Mouse (Mus musculus) embryonic facial prominence, embryonic 13.5 days (tissue): ENCODE measurements around the gene Opalin. TPM values are rescaled to one million over a fixed set of nuclear protein-coding genes. Genes with fewer than 3 reads are reported as not detected.

ENCODE experiments used
- ATAC-seq: fragments of 200-750 bp; cut with Nextera tagmentation; 2 replicates; pipeline ENCODE4 v1.8.0; 2017; ENCODE audit warnings: low read depth; ENCODE audit not compliant: insufficient number of reproducible peaks, insufficient read depth, low FRiP score, low TSS enrichment
- H3K27ac ChIP-seq: fragments of 300-500 bp; sonication (generic); 2 replicates; pipeline ENCODE4 v1.5.1; 2015; ENCODE audit warnings: moderate library complexity, mild to moderate bottlenecking, inconsistent platforms
- H3K27me3 ChIP-seq: fragments of 300-500 bp; sonication (generic); 2 replicates; pipeline ENCODE4 v1.6.1; 2015; ENCODE audit warnings: mild to moderate bottlenecking, inconsistent platforms
- H3K36me3 ChIP-seq: fragments of 300-500 bp; sonication (generic); 2 replicates; pipeline ENCODE4 v1.6.1; 2015; ENCODE audit warnings: mild to moderate bottlenecking, inconsistent platforms
- H3K4me1 ChIP-seq: fragments of 300-500 bp; sonication (generic); 2 replicates; pipeline ENCODE4 v1.6.1; 2015; ENCODE audit warnings: inconsistent platforms
- H3K4me2 ChIP-seq: fragments of 300-500 bp; sonication (generic); 2 replicates; pipeline ENCODE4 v1.6.1; 2015; ENCODE audit warnings: moderate library complexity, mild to moderate bottlenecking, inconsistent platforms
- H3K4me3 ChIP-seq: fragments of 300-500 bp; sonication (generic); 2 replicates; pipeline ENCODE4 v1.5.1; 2015; ENCODE audit warnings: mild to moderate bottlenecking, inconsistent platforms
- H3K9ac ChIP-seq: fragments of 300-500 bp; sonication (generic); 2 replicates; pipeline ENCODE4 v1.6.1; 2015; ENCODE audit warnings: mild to moderate bottlenecking, inconsistent platforms
- H3K9me3 ChIP-seq: fragments of 300-500 bp; sonication (generic); 2 replicates; pipeline ENCODE4 v1.6.1; 2016; ENCODE audit warnings: inconsistent platforms
- WGBS: fragments of 180-500 bp; shearing (Covaris S2); methylation state at CpG from one replicate; pipeline ENCODE4 v1.1.7; 2015; ENCODE audit warnings: mixed read lengths; 5-methylcytosine and 5-hydroxymethylcytosine counted together
- polyA plus RNA-seq: library from polyadenylated mRNA; unstranded; fragments of >200 nt; fragmentation: Nextera tagmentation; extraction: Ambion mirVana; gene quantifications from 2 replicates; pipeline ENCODE4 v1.2.1, GENCODE M21; 2015

Gene Opalin
- polyA plus RNA-seq, 1 experiment from 2014 or later: not detected

- Histone ChIP-seq H3K27ac (no peak overlapping the region), H3K4me1 (no peaks in the 10 kb centered on the region), H3K27me3 (0 out of 2 replicates have a peak, but pooled peaks cover 3% of the 10 kb centered on the region), H3K4me2 (no peak overlapping the region), H3K9ac (no peak overlapping the region), H3K9me3 (no peaks in the 10 kb centered on the region), H3K36me3 (no peaks in the 10 kb centered on the region), H3K4me3 (no peak overlapping the region)
- WGBS: 90% methylated on average over 14 of the region's 14 CpGs
- no peak for ATAC-seq
These were observed 3.0 kb downstream of the Opalin start for GRCm38 (mm10) chr19:41073746-41074455.

GRCm38 (mm10) chr19:41071500-41071899, 5.4 kb downstream of the Opalin start:
- no peaks in the 10 kb centered on the region for H3K36me3 ChIP-seq
- no peaks in the 10 kb centered on the region for H3K4me1 ChIP-seq
- ATAC-seq: no peak
- no peak overlapping the region for H3K4me3 ChIP-seq
- no peaks in the 10 kb centered on the region for H3K9me3 ChIP-seq
- H3K27me3 ChIP-seq: 0 out of 2 replicates have a peak, but pooled peaks cover 3% of the 10 kb centered on the region
- no peak overlapping the region for H3K27ac ChIP-seq
- no peak overlapping the region for H3K4me2 ChIP-seq
- WGBS: 5% methylated on average over 8 of the region's 8 CpGs
- H3K9ac ChIP-seq: no peak overlapping the region

GRCm38 (mm10) chr19:41054702-41055101, 22.2 kb downstream of the Opalin start:
- no peaks in the 10 kb centered on the region for H3K4me1 ChIP-seq

GRCm38 (mm10) chr19:41053530-41053929, 23.4 kb downstream of the Opalin start:
- Histone ChIP-seq H3K9ac (no peak overlapping the region), H3K4me3 (no peak overlapping the region), H3K4me2 (no peak overlapping the region), H3K9me3 (no peaks in the 10 kb centered on the region), H3K36me3 (no peaks in the 10 kb centered on the region), H3K4me1 (no peaks in the 10 kb centered on the region), H3K27ac (no peak overlapping the region), H3K27me3 (no peaks in the 10 kb centered on the region)
- 37% methylated on average over 10 of the region's 10 CpGs for WGBS
- no peak for ATAC-seq

More at GRCm38 (mm10) chr19:41054702-41055101, 22.2 kb downstream of the Opalin start:
- no peaks in the 10 kb centered on the region for H3K9me3 ChIP-seq
- no peak overlapping the region for H3K27ac ChIP-seq
- no peaks in the 10 kb centered on the region for H3K36me3 ChIP-seq
- no peaks in the 10 kb centered on the region for H3K27me3 ChIP-seq
- H3K4me2 ChIP-seq: no peak overlapping the region
- 62% methylated on average over 4 of the region's 4 CpGs for WGBS
- no peak for ATAC-seq
- H3K4me3 ChIP-seq: no peak overlapping the region
- H3K9ac ChIP-seq: no peak overlapping the region

- no peaks in the 10 kb centered on the region for H3K27me3 ChIP-seq
- H3K9me3 ChIP-seq: no peaks in the 10 kb centered on the region
- H3K9ac ChIP-seq: no peak overlapping the region
- H3K4me1 ChIP-seq: no peaks in the 10 kb centered on the region
- H3K36me3 ChIP-seq: no peaks in the 10 kb centered on the region
- no peak overlapping the region for H3K27ac ChIP-seq
- H3K4me3 ChIP-seq: no peak overlapping the region
- no peak overlapping the region for H3K4me2 ChIP-seq
- 64% methylated on average over 5 of the region's 5 CpGs for WGBS
- ATAC-seq: no peak
These were observed 24.7 kb downstream of the Opalin start for GRCm38 (mm10) chr19:41052247-41052646.

GRCm38 (mm10) chr19:41051714-41052113, 25.2 kb downstream of the Opalin start:
- H3K4me3 ChIP-seq: no peak overlapping the region
- no peak overlapping the region for H3K9ac ChIP-seq
- H3K36me3 ChIP-seq: no peaks in the 10 kb centered on the region
- no peak overlapping the region for H3K4me2 ChIP-seq
- H3K4me1 ChIP-seq: no peaks in the 10 kb centered on the region
- H3K27me3 ChIP-seq: no peaks in the 10 kb centered on the region
- H3K9me3 ChIP-seq: no peaks in the 10 kb centered on the region
- no peak for ATAC-seq
- 83% methylated on average over 1 of the region's 1 CpGs for WGBS
- no peak overlapping the region for H3K27ac ChIP-seq

GRCm38 (mm10) chr19:41048187-41048559, 28.7 kb downstream of the Opalin start:
- H3K4me1 ChIP-seq: no peaks in the 10 kb centered on the region
- WGBS: 92% methylated on average over 3 of the region's 3 CpGs
- H3K36me3 ChIP-seq: no peaks in the 10 kb centered on the region
- no peaks in the 10 kb centered on the region for H3K27me3 ChIP-seq
- no peak overlapping the region for H3K9ac ChIP-seq
- H3K27ac ChIP-seq: no peak overlapping the region
- ATAC-seq: no peak
- no peak overlapping the region for H3K4me3 ChIP-seq
- H3K4me2 ChIP-seq: no peak overlapping the region
- H3K9me3 ChIP-seq: no peaks in the 10 kb centered on the region

GRCm38 (mm10) chr19:41047437-41048186, 29.3 kb downstream of the Opalin start:
- H3K36me3 ChIP-seq: no peaks in the 10 kb centered on the region
- no peak overlapping the region for H3K9ac ChIP-seq
- no peak for ATAC-seq
- H3K4me1 ChIP-seq: no peaks in the 10 kb centered on the region
- no peaks in the 10 kb centered on the region for H3K27me3 ChIP-seq
- H3K4me2 ChIP-seq: no peak overlapping the region
- 85% methylated on average over 9 of the region's 9 CpGs for WGBS
- no peak overlapping the region for H3K4me3 ChIP-seq
- H3K27ac ChIP-seq: no peak overlapping the region
- no peaks in the 10 kb centered on the region for H3K9me3 ChIP-seq

GRCm38 (mm10) chr19:41045091-41045770, 31.7 kb downstream of the Opalin start:
- ATAC-seq: no peak
- Histone ChIP-seq H3K4me1 (no peaks in the 10 kb centered on the region), H3K27ac (no peak overlapping the region), H3K36me3 (no peaks in the 10 kb centered on the region), H3K27me3 (no peaks in the 10 kb centered on the region), H3K4me3 (no peak overlapping the region), H3K4me2 (no peak overlapping the region), H3K9ac (no peak overlapping the region), H3K9me3 (no peaks in the 10 kb centered on the region)
- WGBS: 52% methylated on average over 10 of the region's 10 CpGs

GRCm38 (mm10) chr19:41039110-41039509, 37.8 kb downstream of the Opalin start:
- no peaks in the 10 kb centered on the region for H3K27me3 ChIP-seq
- H3K36me3 ChIP-seq: no peaks in the 10 kb centered on the region
- no peak for ATAC-seq
- no peaks in the 10 kb centered on the region for H3K4me1 ChIP-seq
- no peak overlapping the region for H3K27ac ChIP-seq
- H3K4me3 ChIP-seq: no peak overlapping the region
- no peaks in the 10 kb centered on the region for H3K9me3 ChIP-seq
- no peak overlapping the region for H3K4me2 ChIP-seq
- 87% methylated on average over 7 of the region's 7 CpGs for WGBS
- H3K9ac ChIP-seq: no peak overlapping the region

GRCm38 (mm10) chr19:41035809-41036551, 40.9 kb downstream of the Opalin start:
- 71% methylated on average over 4 of the region's 4 CpGs for WGBS
- Histone ChIP-seq H3K36me3 (no peaks in the 10 kb centered on the region), H3K27me3 (peaks cover 5% of the 10 kb centered on the region; the same call in 1 of the 2 replicates)

More at GRCm38 (mm10) chr19:41035809-41036551, 40.9 kb downstream of the Opalin start:
- Histone ChIP-seq H3K4me2 (no peak overlapping the region), H3K27ac (no peak overlapping the region), H3K4me1 (no peaks in the 10 kb centered on the region), H3K9ac (no peak overlapping the region), H3K4me3 (no peak overlapping the region), H3K9me3 (no peaks in the 10 kb centered on the region)
- no peak for ATAC-seq
